Mouse (Mus musculus): Measurements from ENCODE around the gene Pagr1a. TPM values are rescaled to one million over a fixed set of nuclear protein-coding genes. Genes with fewer than 3 reads are reported as not detected.
A peak's percentile ranks its signal among the peaks of the same experiment; 100 is the strongest.

Gene Pagr1a
- polyA plus RNA-seq, 1 experiment from 2014 or later, result 67.2 TPM

- peak; percentile 76 for ATAC-seq (ENCODE audit: low read depth)
- WGBS, result 28% methylated on average over 9 of the region's 9 CpGs
- Histone ChIP-seq H3K9ac (ENCODE audit: low read length) (no peak overlapping the region), H3K4me1 (replicated peaks; ENCODE audit: control insufficient read depth, insufficient read depth, low read length) (no peaks in the 10 kb centered on the region), H3K4me3 (ENCODE audit: low read length) (no peak overlapping the region), H3K4me2 (ENCODE audit: low read depth, low read length) (no peak overlapping the region), H3K27me3 (ENCODE audit: control insufficient read depth, insufficient read depth, low read depth, low read length) (no peaks in the 10 kb centered on the region), H3K36me3 (ENCODE audit: control insufficient read depth, insufficient read depth, low read length) (no peaks in the 10 kb centered on the region), H3K9me3 (ENCODE audit: control insufficient read depth, low read length) (no peaks in the 10 kb centered on the region), H3K27ac (ENCODE audit: low read length) (no peak overlapping the region)
These were observed 30.8 kb downstream of the Pagr1a start for GRCm38 (mm10) chr7:126986319-126986718.

GRCm38 (mm10) chr7:126984667-126985444, 32.3 kb downstream of the Pagr1a start:
- Histone ChIP-seq H3K4me1 (replicated peaks; ENCODE audit: control insufficient read depth, insufficient read depth, low read length) (no peaks in the 10 kb centered on the region), H3K9me3 (ENCODE audit: control insufficient read depth, low read length) (no peaks in the 10 kb centered on the region), H3K36me3 (ENCODE audit: control insufficient read depth, insufficient read depth, low read length) (peaks cover under 1% of the 10 kb centered on the region; the same call in 1 of the 2 replicates), H3K4me2 (ENCODE audit: low read depth, low read length) (no peak overlapping the region), H3K27me3 (ENCODE audit: control insufficient read depth, insufficient read depth, low read depth, low read length) (no peaks in the 10 kb centered on the region), H3K27ac (ENCODE audit: low read length) (no peak overlapping the region), H3K4me3 (ENCODE audit: low read length) (no peak overlapping the region), H3K9ac (ENCODE audit: low read length) (no peak overlapping the region)
- WGBS, result 28% methylated on average over 10 of the region's 10 CpGs
- ATAC-seq (ENCODE audit: low read depth), result no peak

GRCm38 (mm10) chr7:126983113-126983512, 34.0 kb downstream of the Pagr1a start:
- Histone ChIP-seq H3K9ac (ENCODE audit: low read length) (no peak overlapping the region), H3K4me1 (replicated peaks; ENCODE audit: control insufficient read depth, insufficient read depth, low read length) (no peaks in the 10 kb centered on the region), H3K36me3 (ENCODE audit: control insufficient read depth, insufficient read depth, low read length) (peaks cover 9% of the 10 kb centered on the region), H3K27ac (ENCODE audit: low read length) (no peak overlapping the region), H3K4me3 (ENCODE audit: low read length) (no peak overlapping the region), H3K9me3 (ENCODE audit: control insufficient read depth, low read length) (no peaks in the 10 kb centered on the region), H3K4me2 (ENCODE audit: low read depth, low read length) (no peak overlapping the region), H3K27me3 (ENCODE audit: control insufficient read depth, insufficient read depth, low read depth, low read length) (no peaks in the 10 kb centered on the region)
- no peak for ATAC-seq (ENCODE audit: low read depth)
- WGBS, result 71% methylated on average over 7 of the region's 7 CpGs

- Histone ChIP-seq H3K9ac (ENCODE audit: low read length) (no peak overlapping the region), H3K9me3 (ENCODE audit: control insufficient read depth, low read length) (no peaks in the 10 kb centered on the region), H3K4me3 (ENCODE audit: low read length) (no peak overlapping the region), H3K27ac (ENCODE audit: low read length) (no peak overlapping the region), H3K27me3 (ENCODE audit: control insufficient read depth, insufficient read depth, low read depth, low read length) (no peaks in the 10 kb centered on the region), H3K4me1 (replicated peaks; ENCODE audit: control insufficient read depth, insufficient read depth, low read length) (peaks cover 3% of the 10 kb centered on the region), H3K36me3 (ENCODE audit: control insufficient read depth, insufficient read depth, low read length) (peaks cover 9% of the 10 kb centered on the region), H3K4me2 (ENCODE audit: low read depth, low read length) (no peak overlapping the region)
- WGBS, result 84% methylated on average over 4 of the region's 4 CpGs
- ATAC-seq (ENCODE audit: low read depth), result no peak
These were observed 35.1 kb downstream of the Pagr1a start for GRCm38 (mm10) chr7:126982054-126982453.

GRCm38 (mm10) chr7:126981601-126982000, 35.6 kb downstream of the Pagr1a start:
- no peak overlapping the region for H3K27ac ChIP-seq (ENCODE audit: low read length)
- ATAC-seq (ENCODE audit: low read depth), result no peak
- no peak overlapping the region for H3K4me2 ChIP-seq (ENCODE audit: low read depth, low read length)
- H3K36me3 ChIP-seq (ENCODE audit: control insufficient read depth, insufficient read depth, low read length), result peaks cover 9% of the 10 kb centered on the region
- H3K27me3 ChIP-seq (ENCODE audit: control insufficient read depth, insufficient read depth, low read depth, low read length), result no peaks in the 10 kb centered on the region
- no peaks in the 10 kb centered on the region for H3K9me3 ChIP-seq (ENCODE audit: control insufficient read depth, low read length)
- H3K4me3 ChIP-seq (ENCODE audit: low read length), result no peak overlapping the region
- 80% methylated on average over 2 of the region's 2 CpGs for WGBS
- H3K4me1 ChIP-seq (replicated peaks; ENCODE audit: control insufficient read depth, insufficient read depth, low read length), result peaks cover 4% of the 10 kb centered on the region
- H3K9ac ChIP-seq (ENCODE audit: low read length), result no peak overlapping the region

GRCm38 (mm10) chr7:126978841-126979240, 38.3 kb downstream of the Pagr1a start:
- peaks cover 7% of the 10 kb centered on the region for H3K4me1 ChIP-seq (replicated peaks; ENCODE audit: control insufficient read depth, insufficient read depth, low read length)
- no peaks in the 10 kb centered on the region for H3K27me3 ChIP-seq (ENCODE audit: control insufficient read depth, insufficient read depth, low read depth, low read length)
- WGBS, result 86% methylated on average over 6 of the region's 6 CpGs
- H3K36me3 ChIP-seq (ENCODE audit: control insufficient read depth, insufficient read depth, low read length), result peaks cover 9% of the 10 kb centered on the region
- H3K9me3 ChIP-seq (ENCODE audit: control insufficient read depth, low read length), result no peaks in the 10 kb centered on the region
- no peak overlapping the region for H3K27ac ChIP-seq (ENCODE audit: low read length)
- no peak overlapping the region for H3K4me3 ChIP-seq (ENCODE audit: low read length)
- H3K4me2 ChIP-seq (ENCODE audit: low read depth, low read length), result no peak overlapping the region
- no peak for ATAC-seq (ENCODE audit: low read depth)
- H3K9ac ChIP-seq (ENCODE audit: low read length), result no peak overlapping the region

- Histone ChIP-seq H3K27me3 (ENCODE audit: control insufficient read depth, insufficient read depth, low read depth, low read length) (no peaks in the 10 kb centered on the region), H3K4me1 (replicated peaks; ENCODE audit: control insufficient read depth, insufficient read depth, low read length) (peaks cover 7% of the 10 kb centered on the region), H3K36me3 (ENCODE audit: control insufficient read depth, insufficient read depth, low read length) (peaks cover 9% of the 10 kb centered on the region), H3K4me2 (ENCODE audit: low read depth, low read length) (peak overlapping the region; percentile 68), H3K27ac (ENCODE audit: low read length) (peak overlapping the region; percentile 98), H3K4me3 (ENCODE audit: low read length) (peak overlapping the region; percentile 99), H3K9ac (ENCODE audit: low read length) (peak overlapping the region; percentile 99), H3K9me3 (ENCODE audit: control insufficient read depth, low read length) (no peaks in the 10 kb centered on the region)
- ATAC-seq (ENCODE audit: low read depth), result no peak; the same call in 1 of the 2 replicates
- 23% methylated on average over 14 of the region's 14 CpGs for WGBS
These were observed 40.2 kb downstream of the Pagr1a start for GRCm38 (mm10) chr7:126976878-126977459.

- Histone ChIP-seq H3K36me3 (ENCODE audit: control insufficient read depth, insufficient read depth, low read length) (peaks cover 9% of the 10 kb centered on the region), H3K4me3 (ENCODE audit: low read length) (peak within 1 kb of the TSS; percentile 99), H3K4me2 (ENCODE audit: low read depth, low read length) (peak within 1 kb of the TSS; percentile 68), H3K27me3 (ENCODE audit: control insufficient read depth, insufficient read depth, low read depth, low read length) (no peaks in the 10 kb centered on the region), H3K4me1 (replicated peaks; ENCODE audit: control insufficient read depth, insufficient read depth, low read length) (peaks cover 7% of the 10 kb centered on the region), H3K9me3 (ENCODE audit: control insufficient read depth, low read length) (no peaks in the 10 kb centered on the region), H3K27ac (ENCODE audit: low read length) (peak within 1 kb of the TSS; percentile 98), H3K9ac (ENCODE audit: low read length) (peak within 1 kb of the TSS; percentile 99)
- WGBS, result under 1% methylated on average over 55 of the region's 55 CpGs
- peak; percentile 97 for ATAC-seq (ENCODE audit: low read depth)
These were observed 40.9 kb downstream of the Pagr1a start, which contains the start of gene Cdiptos for GRCm38 (mm10) chr7:126975950-126976866. Cdiptos (minus strand) TSS chr7:126976098.

GRCm38 (mm10) chr7:126975893-126975949, 41.4 kb downstream of the Pagr1a start, which contains the start of gene Cdipt:
Cdipt (plus strand) TSS chr7:126975914.
- no peaks in the 10 kb centered on the region for H3K27me3 ChIP-seq (ENCODE audit: control insufficient read depth, insufficient read depth, low read depth, low read length)
- H3K4me3 ChIP-seq (ENCODE audit: low read length), result peak within 1 kb of the TSS; percentile 99
- no peaks in the 10 kb centered on the region for H3K9me3 ChIP-seq (ENCODE audit: control insufficient read depth, low read length)
- H3K9ac ChIP-seq (ENCODE audit: low read length), result peak within 1 kb of the TSS; percentile 99
- peak within 1 kb of the TSS; percentile 98 for H3K27ac ChIP-seq (ENCODE audit: low read length)
- ATAC-seq (ENCODE audit: low read depth), result no peak
- H3K4me2 ChIP-seq (ENCODE audit: low read depth, low read length), result peak within 1 kb of the TSS; percentile 68
- H3K4me1 ChIP-seq (replicated peaks; ENCODE audit: control insufficient read depth, insufficient read depth, low read length), result peaks cover 7% of the 10 kb centered on the region
- WGBS, result 0% methylated on average over 1 of the region's 1 CpGs
- H3K36me3 ChIP-seq (ENCODE audit: control insufficient read depth, insufficient read depth, low read length), result peaks cover 9% of the 10 kb centered on the region

Measured in lung, embryonic 16.5 days (tissue).